Mouse (Mus musculus) cerebellum, adult 18-20 months (tissue): ENCODE results near the gene Tmem217.

Source experiments
- DNase-seq, 2 experiments: peaks; one replicate each; pipeline ENCODE4 v3.0.0; 2021

Tmem217 gene

DNA sequence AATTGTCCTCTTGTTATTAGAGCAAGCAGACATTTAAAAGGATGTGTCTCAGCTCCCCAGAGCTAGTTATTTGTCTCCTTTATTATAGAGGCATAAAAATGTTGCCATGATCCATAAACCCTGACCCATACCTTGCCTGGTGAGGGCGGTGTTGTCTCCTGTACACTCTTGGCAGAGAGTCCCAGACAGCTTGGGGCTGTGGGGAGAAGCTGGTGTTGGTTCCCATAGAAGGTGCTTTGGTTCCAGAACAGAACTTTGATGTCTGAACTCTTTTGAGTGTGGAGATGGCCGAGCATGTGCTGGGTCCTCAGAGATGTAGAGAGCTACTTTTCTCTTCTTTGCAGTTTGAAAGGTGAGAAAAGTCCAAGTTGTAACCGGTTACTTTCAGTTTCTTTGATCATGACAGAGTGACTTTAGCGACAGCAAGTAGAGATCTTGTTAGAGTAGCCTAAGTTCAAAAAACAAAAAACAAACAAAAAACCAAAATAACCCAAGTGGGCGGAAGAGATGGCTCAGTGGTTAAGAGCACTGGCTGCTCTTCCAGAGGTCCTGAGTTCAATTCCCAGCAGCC, at the start of gene Tmem217:
Gene Tmem217, minus strand, starts transcription at position 224 of the 571 bp plus-strand sequence.
- DNase-seq, result no peak

DNA sequence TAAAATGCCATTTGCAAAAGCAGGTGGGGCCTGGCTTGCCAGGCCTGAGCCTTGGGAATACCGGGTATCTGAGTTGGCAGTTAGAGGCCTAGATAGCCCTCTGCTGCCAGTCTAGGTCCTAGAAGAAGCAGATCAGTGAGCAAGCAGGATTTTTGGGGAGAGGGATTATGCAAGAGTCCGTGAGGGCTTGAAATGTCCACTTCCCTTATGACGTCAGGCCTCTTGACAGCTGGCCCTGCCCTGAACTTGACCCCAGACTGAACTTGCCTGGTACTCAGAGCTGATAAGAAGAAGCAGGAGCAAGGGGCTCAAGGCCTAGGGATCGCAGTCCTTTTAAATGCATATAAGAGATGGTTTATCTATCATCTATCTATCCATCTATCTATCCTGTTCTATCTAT, 49.2 kb upstream of the Tmem217 start:
- no peak for DNase-seq

DNA sequence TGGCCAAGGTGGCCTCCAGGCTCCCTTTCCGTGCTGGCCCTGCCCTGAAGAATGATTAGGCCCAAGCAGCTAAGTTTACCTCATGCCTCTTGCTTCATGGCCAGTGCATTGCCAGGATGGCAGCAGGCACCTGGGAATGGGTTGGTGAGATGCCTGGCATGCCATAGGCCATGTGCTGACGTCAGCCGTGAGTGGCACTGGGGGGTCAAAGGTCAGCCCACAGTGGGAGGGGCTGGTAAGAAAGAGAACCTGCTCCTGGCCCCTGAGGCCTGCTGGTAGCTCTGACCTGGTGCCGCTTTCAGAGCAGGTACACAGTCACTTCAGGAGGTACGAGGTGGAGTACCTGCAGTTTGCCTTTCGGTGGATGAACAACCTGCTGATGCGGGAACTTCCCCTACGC, 47.4 kb upstream of the Tmem217 start:
- no peak for DNase-seq

DNA sequence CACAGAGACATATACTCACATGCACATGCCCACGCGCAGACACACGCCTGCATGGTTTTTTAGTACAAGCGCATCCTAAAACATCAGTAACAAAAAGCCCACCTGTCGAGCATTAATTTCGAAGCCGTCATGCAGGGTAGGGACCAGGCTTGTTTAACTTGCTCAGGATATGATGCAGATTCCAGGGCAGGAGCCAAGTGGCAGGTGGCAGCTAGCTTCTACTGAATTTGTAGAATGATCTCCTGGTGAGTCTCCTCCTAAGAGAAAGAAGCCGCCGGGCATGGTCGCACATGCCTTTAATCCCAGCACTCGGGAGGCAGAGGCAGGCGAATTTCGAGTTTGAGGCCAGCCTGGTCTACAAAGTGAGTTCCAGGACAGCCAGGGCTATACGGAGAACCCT, 46.9 kb upstream of the Tmem217 start:
- DNase-seq, result peak; percentile 36 to 43

DNA sequence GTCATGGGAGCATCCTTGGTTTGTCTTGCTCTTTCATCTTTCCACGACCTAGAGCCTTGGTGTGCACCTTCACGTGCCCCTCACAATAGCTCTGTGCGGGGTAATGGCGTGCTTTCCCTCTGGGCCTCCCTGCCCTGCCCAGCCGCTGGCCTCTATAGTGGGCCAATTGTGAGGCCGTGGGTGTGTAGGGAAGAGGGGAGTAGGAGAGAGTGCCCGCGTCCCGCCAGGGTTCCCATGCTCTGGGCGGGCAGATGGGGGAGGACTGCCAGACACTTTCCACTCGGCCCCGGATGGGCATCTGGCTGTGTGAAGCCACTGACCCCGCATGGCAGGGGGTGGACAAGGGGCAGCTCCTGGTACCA, 44.6 kb upstream of the Tmem217 start:
- no peak for DNase-seq

DNA sequence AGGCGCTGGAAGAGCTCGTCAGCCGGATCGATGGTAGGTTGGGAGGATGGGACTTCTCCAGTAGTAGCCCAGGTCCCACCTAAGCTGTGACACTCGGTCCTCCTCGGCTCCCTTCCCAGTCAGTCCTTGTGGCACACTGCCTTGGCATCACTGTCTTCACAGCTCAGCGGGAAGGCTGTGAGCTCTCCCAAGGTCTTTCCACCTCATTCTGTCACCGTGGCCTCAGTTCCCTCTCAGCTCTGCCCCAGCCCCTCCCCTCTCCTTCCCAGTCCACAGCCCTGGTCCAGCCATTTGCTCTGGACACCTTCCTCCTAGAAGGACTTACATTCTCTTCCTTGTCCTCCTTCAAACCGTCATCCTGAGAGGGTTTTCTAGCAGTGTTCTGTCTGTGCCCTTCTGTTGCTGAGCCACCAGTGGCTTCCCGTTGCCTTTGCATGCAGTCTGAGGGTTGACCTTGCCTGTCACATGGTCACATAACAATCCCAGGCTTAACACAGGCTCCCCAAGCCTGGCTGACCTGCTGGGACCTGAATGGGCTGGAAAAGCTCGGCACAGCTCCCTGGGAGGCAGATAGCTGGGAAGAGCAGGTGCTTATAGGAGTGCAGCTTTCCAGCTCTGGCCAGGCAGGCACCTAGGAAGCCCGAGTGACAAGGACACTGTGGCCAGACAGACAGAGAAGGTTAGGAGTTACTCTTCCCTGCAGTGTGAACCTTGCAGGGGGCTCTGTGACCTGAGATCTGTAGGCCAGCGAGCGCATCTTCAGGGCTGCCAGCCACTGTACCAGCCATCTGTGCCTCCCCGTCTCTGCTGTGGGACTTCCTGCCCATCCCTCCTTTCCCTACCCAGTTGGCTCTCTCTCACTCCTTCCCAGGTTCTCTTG, 43.9 kb upstream of the Tmem217 start:
- peak; percentile 70 to 74 for DNase-seq

DNA sequence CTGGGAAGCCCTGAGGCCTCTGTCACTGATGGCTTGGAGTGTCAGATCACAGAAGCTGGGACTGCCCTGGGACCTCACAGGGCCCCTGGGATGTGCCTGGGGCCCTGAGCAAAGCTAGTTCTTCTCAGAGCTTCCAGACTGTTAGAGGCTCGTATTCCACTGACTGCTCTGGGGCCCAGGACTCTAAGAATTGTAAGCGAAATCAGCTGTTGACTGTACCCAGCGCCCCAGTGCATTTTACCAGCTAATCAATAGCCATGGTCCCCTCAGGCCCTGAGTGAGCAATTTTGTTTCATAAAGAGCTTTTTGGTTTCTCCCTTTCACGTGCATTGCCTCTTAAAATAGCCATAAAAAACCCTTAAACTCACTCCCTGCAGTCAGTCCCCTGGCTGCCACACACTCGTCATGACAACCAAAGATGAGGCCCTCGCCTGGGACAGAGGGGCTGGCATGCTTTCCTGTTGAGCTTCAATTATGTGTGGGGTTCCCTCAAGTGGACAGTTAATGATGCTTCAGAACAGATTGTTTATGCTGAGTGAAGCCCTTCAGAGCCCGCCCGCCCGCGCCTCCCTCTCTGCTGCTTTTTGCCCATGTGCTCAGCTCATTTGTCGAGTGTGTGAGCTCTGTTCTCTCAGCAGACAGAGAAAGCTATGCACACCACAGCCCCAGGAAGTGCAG, 37.2 kb upstream of the Tmem217 start:
- DNase-seq, result no peak

DNA sequence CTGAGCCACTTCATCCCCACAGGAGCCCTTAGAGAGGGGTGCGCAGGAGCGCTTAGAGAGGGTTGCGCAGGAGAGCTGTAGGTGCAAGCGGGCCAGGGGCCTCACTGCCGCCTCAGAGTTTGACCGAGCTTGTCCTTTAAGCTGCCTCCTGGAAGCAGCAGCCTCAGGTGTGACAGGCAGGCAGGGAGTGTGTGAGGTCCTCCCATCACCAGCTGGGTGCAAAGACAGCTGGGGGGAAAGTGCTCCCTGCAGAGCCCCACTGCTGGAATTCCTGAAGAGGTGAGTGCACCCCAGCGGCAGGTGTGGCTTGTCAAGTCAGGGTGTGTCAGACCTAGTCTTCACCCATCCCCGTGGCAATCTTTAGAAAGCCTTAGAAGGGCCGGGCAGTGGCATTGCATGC, 34.7 kb upstream of the Tmem217 start:
- DNase-seq, result no peak

DNA sequence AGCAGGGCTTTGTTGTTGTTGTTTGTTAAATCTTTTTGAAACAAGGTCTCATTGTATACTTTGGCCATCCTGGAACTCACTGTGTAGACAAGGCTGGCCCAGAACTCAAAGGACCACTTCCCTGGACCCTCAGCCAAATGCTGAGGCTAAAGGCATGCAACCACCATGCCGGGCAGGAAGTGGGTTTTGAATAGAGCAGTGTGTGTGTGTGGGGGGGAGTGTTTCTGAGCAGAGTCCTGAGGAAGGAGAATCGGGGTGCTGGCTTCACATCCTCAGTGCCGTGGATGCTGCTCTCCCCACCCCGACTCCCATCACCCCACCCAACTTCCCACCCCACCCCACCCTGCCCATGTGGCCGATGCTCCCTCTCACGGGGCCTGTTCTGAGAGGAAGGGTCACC, 33.3 kb upstream of the Tmem217 start:
- no peak for DNase-seq

DNA sequence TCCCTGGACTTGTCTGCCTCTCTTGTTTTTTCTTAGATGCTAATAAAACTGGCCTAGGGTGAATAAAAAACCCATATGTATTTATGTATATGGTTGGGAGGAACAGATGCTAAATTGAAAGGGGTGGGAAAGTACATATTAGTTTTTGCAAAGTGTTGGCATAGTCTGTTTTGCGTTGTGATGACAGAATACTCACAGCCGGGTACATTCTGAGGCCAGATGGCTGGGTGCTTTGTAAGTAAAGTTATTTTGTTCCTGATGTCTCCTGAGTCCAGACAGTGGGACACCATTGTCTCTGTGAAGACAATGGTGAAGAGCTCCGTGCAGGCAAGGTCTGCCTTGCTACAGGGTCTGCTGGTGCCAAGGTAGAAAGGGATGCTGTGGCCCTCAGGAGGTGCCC, 32.6 kb upstream of the Tmem217 start:
- no peak for DNase-seq

DNA sequence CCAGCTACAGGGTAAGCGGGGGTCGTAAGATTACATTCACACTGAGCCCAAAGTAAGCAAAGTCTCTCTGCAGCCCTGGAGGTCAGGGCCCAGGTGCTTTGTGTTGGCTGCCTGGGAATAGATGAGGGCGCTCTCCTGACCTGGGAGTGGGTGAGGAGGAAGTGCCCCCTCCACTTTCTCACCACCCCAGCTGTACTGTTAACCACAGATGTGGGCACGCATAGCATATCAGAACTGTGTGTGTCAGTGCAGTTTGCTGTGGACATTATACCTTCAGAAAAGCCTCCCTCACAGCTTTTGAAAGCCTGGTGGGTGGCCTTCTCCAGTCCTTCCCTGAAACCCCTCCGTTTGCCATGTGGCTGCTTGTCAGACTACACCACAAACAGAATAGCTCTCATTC, 32.1 kb upstream of the Tmem217 start:
- DNase-seq, result no peak

DNA sequence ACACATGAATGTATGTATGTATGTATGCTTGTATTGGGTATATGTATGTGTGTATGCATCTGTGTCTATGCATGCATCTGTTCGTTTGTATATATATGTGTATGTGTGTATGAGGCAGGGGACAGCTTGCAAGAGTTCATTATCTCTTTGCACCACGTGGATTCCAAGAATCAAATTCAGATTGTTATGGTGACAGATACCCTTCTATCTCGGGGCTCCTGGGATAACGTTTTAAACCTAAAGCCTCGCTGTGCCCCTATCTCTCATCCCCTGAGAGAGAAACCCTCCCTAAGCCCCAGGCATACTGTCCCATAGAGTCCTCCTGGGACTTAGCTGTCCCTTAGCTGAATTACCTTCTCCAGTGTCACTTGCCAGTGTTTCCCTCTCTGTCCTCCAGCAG, 31.4 kb upstream of the Tmem217 start:
- DNase-seq, result no peak

DNA sequence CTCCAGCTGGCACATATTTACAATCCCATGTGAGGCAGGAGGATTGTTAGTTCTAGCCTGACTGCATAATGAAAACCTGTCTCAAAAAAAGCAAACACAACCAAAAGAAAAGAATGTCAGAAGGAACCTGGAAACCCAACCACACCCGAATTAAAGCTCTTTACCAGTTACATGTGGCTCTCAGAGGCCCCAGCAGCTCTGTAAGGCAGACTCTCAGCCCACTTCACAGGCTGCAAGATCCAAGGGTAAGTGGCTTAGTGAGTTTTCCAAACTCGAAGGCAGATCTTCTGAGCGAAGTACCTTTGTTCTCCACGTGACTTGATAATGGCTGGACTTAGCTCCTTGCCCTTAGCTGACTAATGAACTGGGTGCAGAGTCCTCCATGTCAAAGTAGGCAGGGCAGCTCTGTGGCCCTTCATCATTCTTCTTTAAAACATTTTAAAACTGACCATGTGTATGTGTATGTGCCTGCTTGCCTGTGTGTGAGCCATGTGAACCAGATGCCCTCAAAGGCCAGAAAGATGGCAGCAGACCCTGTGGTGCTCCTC, 27.5 kb upstream of the Tmem217 start:
- DNase-seq, result no peak

DNA sequence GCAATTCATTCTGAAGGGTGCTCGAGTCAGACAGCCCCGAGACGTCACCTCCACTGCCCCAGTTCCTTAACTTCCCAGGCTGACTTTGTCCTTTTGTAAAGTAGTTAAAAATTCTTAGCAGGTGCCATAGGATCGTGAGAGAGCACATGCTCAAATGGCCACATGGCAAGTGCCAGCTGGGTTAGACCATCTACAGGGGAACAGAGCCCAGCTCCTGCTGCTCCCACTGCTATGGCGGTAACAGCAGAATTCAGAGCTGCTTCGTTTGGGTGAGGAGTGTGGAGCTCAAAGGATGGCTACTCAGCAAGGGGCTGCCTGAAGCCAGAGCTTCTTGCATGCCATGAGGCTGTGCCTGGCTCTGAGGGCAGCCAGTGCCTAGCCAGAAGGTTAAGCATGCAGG, 17.6 kb upstream of the Tmem217 start:
- peak; percentile 36 to 41 for DNase-seq

DNA sequence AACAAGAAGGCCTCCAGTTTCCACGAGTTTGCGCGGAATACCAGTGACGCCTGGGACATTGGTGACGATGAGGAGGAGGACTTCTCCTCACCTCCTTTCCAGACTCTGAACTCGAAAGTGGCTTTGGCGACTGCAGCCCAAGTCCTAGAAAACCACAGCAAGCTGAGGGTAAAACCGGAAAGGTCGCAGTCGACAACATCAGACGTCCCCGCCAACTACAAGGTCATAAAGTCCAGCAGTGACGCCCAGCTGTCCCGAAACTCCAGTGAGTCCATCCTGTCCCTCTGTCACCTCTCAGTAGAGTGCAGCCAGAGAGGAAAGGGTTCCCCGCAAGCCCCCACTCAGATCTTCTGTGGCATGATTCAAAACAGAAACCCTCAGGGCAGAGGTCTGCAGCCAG, 16.2 kb upstream of the Tmem217 start:
- no peak for DNase-seq

DNA sequence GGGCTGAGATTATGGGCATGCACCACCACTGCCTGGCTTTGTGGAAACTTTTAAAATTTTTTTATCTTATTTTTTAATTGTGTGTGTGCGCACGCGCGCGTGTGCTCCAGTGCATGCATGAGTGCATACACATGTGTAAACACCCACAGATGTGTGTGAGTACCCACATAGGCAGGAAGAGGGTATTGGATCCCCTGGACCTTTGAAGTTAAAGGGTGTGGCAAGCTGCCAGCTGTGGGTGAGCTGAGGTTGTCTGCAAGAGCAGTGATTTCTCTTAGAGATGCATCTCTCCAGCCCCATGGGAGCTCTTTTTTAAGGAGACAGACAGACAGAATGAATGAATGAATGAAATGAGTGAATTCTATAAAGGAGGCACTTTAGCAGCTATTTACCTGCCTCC, 13.3 kb upstream of the Tmem217 start:
- no peak for DNase-seq

DNA sequence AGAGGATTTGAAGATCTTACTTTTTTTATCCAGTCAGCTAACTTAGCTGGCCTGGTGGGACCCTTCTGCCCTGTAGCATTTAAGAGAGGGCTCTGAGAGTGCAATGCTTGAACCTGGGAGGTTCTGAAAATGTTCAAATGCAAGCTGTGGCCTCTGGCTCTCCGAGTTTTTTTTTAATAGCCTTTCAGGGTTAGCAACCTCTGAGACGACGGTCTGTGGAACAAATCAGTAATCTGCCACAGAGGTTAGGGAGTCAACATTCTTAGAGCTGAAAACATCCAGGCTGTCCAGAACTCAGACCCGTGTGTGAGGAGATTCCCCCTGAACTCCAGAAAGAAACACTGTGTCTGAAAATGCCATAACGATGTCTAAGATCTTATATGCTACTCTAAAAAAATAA, 6.3 kb upstream of the Tmem217 start:
- DNase-seq, result no peak

DNA sequence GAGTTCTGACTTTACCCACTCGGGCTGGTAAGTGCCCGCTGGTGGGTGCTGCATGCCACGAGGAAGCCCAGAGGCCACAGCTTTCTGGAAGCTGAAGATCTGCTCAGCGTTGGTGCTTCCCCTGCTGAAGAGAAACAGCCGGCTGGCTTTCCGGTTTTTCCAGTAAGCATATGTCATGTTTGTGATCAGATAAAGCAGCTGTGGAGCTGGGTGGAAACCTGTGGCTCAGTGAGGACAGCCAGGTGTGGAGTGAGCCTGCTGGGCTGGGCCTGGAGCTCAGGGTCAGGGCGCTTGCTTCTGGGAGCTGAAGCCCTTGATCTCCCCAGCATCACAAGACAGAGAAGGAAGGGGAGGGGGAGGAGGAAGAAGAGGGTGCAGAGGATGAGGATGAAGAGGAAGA, 4.7 kb upstream of the Tmem217 start:
- DNase-seq, result no peak

DNA sequence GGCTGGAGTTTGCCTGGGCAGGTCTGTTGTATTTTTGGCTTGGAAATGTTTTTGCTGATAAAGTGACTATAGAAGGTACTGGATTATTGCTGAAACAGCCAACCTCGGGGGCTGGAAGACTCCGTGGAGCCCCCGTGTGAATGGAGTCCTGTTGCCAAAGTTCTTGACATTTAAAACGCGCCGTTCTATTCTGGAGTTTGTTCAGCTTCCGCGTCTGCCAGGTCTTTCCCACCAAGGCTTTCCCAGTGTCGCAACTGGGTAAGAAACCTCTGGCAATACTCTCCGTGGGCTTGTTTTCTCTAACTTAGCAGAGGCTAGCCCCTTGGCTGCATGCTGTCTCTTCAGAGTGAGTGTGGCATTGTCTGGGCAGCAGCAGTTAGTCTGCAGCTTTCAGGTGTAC, 4.3 kb upstream of the Tmem217 start:
- no peak for DNase-seq

DNA sequence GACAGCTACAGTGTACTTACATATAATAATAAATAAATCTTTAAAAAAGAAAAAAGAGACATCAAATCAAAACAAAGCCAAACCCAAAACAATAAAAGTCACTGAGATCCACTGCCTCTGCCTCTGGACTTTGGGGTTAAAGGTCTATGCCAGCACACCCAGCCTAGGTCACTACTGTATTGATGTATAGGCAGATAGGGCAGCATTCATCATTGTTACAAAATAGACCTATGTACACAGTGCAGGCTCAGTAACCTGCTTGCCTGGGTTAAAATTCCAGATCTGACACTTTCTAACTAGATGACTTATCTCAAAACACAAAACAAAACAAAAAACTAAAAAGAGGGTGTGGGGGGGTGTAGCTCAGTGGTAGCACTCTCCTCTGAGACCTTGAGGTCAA, 2.0 kb upstream of the Tmem217 start:
- no peak for DNase-seq

DNA sequence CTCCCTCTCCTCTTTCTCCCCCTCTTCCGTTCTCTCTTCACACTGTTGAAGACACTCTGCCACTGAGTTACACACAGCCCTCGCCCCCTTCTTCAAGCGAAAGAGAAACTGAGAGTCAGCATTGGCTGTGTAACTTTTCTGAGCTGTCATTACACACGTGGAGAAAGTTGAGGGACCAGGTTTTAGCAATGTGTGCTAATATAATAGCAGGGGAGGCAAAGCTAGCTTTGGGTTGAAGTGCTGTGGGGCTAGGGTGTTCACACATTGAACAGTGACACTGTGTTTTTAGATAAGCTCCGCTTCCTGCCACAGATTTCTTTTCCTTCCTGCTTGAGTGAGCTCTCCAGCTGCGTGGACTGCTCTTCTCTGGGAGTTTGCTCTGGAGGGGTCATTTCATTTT, 1.2 kb downstream of the Tmem217 start:
- no peak for DNase-seq

DNA sequence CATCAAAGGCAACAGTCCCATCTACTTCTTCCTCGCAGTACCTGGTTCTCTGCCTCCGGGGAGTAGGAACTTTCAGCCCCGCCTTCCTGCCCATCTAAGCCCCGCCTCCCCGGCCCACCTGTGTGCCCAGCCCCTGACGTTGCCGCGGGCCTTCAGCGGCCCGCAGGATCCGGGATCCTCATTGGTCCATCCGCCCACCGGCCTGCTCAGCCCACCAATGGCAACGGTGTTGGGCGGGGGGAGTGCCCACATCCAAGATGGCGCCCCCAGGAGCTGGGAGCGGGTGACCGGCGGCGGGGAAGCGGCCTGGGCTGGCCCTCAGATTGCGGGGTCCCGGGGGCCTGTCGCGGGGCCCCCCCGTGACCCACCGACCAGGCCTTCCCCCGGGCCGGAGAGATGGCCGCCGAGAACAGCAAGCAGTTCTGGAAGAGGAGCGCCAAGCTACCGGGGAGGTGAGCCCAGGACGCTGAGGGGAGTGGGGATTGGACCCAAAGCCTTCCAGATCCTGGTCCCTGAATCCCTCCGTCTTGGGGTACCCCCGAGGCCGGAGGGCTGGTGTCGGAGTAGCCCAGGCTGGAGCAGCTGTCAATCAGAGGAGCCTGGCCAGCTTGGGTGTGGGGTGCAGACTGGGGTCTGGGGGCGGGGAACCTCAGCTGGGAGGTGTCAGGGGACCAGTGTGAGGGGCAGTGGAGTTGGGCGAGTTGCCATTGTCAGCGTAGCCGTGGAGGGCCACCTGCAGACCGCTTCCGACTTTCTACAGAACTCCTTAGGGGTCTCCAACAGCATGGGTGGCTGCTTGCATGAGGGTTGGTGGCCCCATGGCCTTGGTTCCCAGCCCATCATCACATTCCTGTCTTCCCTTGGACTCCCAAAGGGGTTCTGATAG, 2.4 kb downstream of the Tmem217 start, which contains the start of the genes Gm17657 and Tbc1d22b:
Gene Gm17657, minus strand, starts transcription at position 96 of the 886 bp plus-strand sequence.
Gene Tbc1d22b, plus strand, starts transcription at position 243 of the 886 bp plus-strand sequence.
- DNase-seq, result peak; percentile 97 to 99

DNA sequence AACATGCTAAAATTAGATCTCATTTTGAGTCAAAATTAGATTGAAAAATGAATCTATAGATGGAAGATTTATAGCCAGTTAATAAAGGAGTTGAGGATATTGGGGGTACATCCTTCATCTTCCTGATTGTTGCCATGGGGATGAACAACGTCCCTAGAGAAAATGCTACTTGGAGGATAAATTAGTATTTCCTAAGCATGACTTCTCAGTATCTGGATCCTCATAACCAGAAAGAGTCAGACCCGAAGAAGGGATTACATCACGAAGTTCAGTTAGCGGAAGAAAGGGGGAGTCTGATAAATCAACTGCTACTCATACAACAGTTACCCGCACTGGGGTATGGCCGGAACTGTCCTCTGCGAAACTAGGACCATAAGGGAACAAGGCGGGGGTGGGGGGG, 3.2 kb downstream of the Tmem217 start:
- DNase-seq, result no peak
